Mouse (Mus musculus): ENCODE data around the gene Insr. TPM values are rescaled to one million over a fixed set of nuclear protein-coding genes. Genes with fewer than 3 reads are reported as not detected.
"Not testable (repeated sequence)": the region's sequence is repeated elsewhere in the genome, so short reads cannot be mapped to it uniquely, and the experiment has no call there.

Gene Insr
- polyA plus RNA-seq, 1 experiment from 2014 or later = 67.2 TPM

GRCm38 (mm10) chr8:3100416-3100815 is 179.0 kb downstream of the Insr start:
- H3K4me2 ChIP-seq (ENCODE audit: low read depth, low read length); ATAC-seq (ENCODE audit: low read depth); H3K27ac ChIP-seq (ENCODE audit: low read depth, low read length); H3K36me3 ChIP-seq (ENCODE audit: control insufficient read depth, insufficient read depth, low read length); H3K9ac ChIP-seq (replicated peaks; ENCODE audit: low read depth, low read length); H3K4me3 ChIP-seq (ENCODE audit: low read depth, low read length); H3K4me1 ChIP-seq (ENCODE audit: control insufficient read depth, insufficient read depth, low read length); H3K9me3 ChIP-seq (ENCODE audit: control insufficient read depth, low read length); H3K27me3 ChIP-seq (ENCODE audit: control insufficient read depth, insufficient read depth, low read length): not testable (repeated sequence)
- 91% methylated on average over 5 of the region's 5 CpGs for WGBS

Small RNAs within 50 kb of the gene (microRNA-seq; reads per million reads assigned to microRNA genes)
- gene Gm25775 = not detected

Other genes starting within 250 kb of the Insr start
- gene A430078G23Rik, start 73.8 kb upstream of the Insr start, polyA plus RNA-seq (2014; fragmentation: Nextera tagmentation; extraction: Ambion mirVana) = not detected in 2 replicates
- gene Arhgef18, start 113.4 kb upstream of the Insr start, polyA plus RNA-seq (2014; fragmentation: Nextera tagmentation; extraction: Ambion mirVana) = 11.4 and 12.3 TPM in 2 replicates
- gene Pex11g, start 188.1 kb upstream of the Insr start, polyA plus RNA-seq (2014; fragmentation: Nextera tagmentation; extraction: Ambion mirVana) = 2.6 TPM in 2 replicates
- 0.35 and 0.66 TPM in 2 replicates for gene Tex45, start 191.2 kb upstream of the Insr start, polyA plus RNA-seq (2014; fragmentation: Nextera tagmentation; extraction: Ambion mirVana)
- gene Zfp358, start 213.5 kb upstream of the Insr start, polyA plus RNA-seq (2014; fragmentation: Nextera tagmentation; extraction: Ambion mirVana) = 26.4 and 43.5 TPM in 2 replicates
- 64.9 and 86.5 TPM in 2 replicates for gene Mcoln1, start 220.8 kb upstream of the Insr start, polyA plus RNA-seq (2014; fragmentation: Nextera tagmentation; extraction: Ambion mirVana)
- gene Pnpla6, start 235.8 kb upstream of the Insr start, polyA plus RNA-seq (2014; fragmentation: Nextera tagmentation; extraction: Ambion mirVana) = 33.5 and 38.0 TPM in 2 replicates

Measured in neural tube, embryonic 14.5 days (tissue).